Mouse (Mus musculus): ENCODE results near the gene Aco2.

- TF ChIP-seq POLR2A (IDR thresholded peaks at IDR 0.05; ENCODE audit: borderline replicate concordance, extremely low read depth, low read depth, low read length) = no peak
- TF ChIP-seq CTCF (IDR thresholded peaks at IDR 0.05; ENCODE audit: insufficient read depth, low read length) = no peak
These were observed 7.7 kb downstream of the Aco2 start for GRCm38 (mm10) chr15:81879531-81880401.
